Mouse (Mus musculus): ENCODE results near the gene Ttc28. TPM values are rescaled to one million over a fixed set of nuclear protein-coding genes. Genes with fewer than 3 reads are reported as not detected.

The Ttc28 gene
- polyA plus RNA-seq, 1 experiment from 2014 or later, result 3.5 TPM

GRCm38 (mm10) chr5:111304730-111305129 lies 425.1 kb downstream of the Ttc28 start:
- no peak overlapping the region for H3K4me2 ChIP-seq (replicated peaks; ENCODE audit: low read depth)
- no peak overlapping the region for H3K27ac ChIP-seq (replicated peaks)
- no peak overlapping the region for H3K4me3 ChIP-seq (ENCODE audit: low read depth, low read length)
- DNase-seq (ENCODE audit: low spot score) (no peak), ATAC-seq (ENCODE audit: low FRiP score, low TSS enrichment) (no peak)
- no peaks in the 10 kb centered on the region for H3K4me1 ChIP-seq (replicated peaks; ENCODE audit: control insufficient read depth, insufficient read depth)
- H3K9me3 ChIP-seq (ENCODE audit: control insufficient read depth, low read length), result no peaks in the 10 kb centered on the region
- WGBS, result 86% methylated on average over 3 of the region's 3 CpGs
- no peaks in the 10 kb centered on the region for H3K36me3 ChIP-seq (ENCODE audit: control insufficient read depth, insufficient read depth, low read length)
- H3K9ac ChIP-seq (ENCODE audit: low read length), result no peak overlapping the region
- no peaks in the 10 kb centered on the region for H3K27me3 ChIP-seq (ENCODE audit: control insufficient read depth, insufficient read depth, low read length)
- TF ChIP-seq CTCF (IDR thresholded peaks at IDR 0.05; ENCODE audit: low read depth) (peak; percentile 35), EP300 (optimal IDR thresholded peaks at IDR 0.05) (no peak)

GRCm38 (mm10) chr5:111310185-111310584 lies 430.6 kb downstream of the Ttc28 start:
- ATAC-seq (ENCODE audit: low FRiP score, low TSS enrichment) (peak; percentile 59; the same call in 1 of the 2 replicates), DNase-seq (ENCODE audit: low spot score) (no peak)
- Histone ChIP-seq H3K27me3 (ENCODE audit: control insufficient read depth, insufficient read depth, low read length) (no peaks in the 10 kb centered on the region), H3K27ac (replicated peaks) (no peak overlapping the region), H3K9ac (ENCODE audit: low read length) (no peak overlapping the region), H3K4me1 (replicated peaks; ENCODE audit: control insufficient read depth, insufficient read depth) (no peaks in the 10 kb centered on the region), H3K36me3 (ENCODE audit: control insufficient read depth, insufficient read depth, low read length) (no peaks in the 10 kb centered on the region), H3K4me2 (replicated peaks; ENCODE audit: low read depth) (no peak overlapping the region), H3K4me3 (ENCODE audit: low read depth, low read length) (no peak overlapping the region), H3K9me3 (ENCODE audit: control insufficient read depth, low read length) (no peaks in the 10 kb centered on the region)
- TF ChIP-seq EP300 (optimal IDR thresholded peaks at IDR 0.05), result no peak
- TF ChIP-seq CTCF (IDR thresholded peaks at IDR 0.05; ENCODE audit: low read depth), result no peak
- WGBS, result 52% methylated on average over 6 of the region's 6 CpGs

GRCm38 (mm10) chr5:111313833-111314232 lies 434.2 kb downstream of the Ttc28 start:
- no peak overlapping the region for H3K4me3 ChIP-seq (ENCODE audit: low read depth, low read length)
- H3K27ac ChIP-seq (replicated peaks), result no peak overlapping the region
- H3K36me3 ChIP-seq (ENCODE audit: control insufficient read depth, insufficient read depth, low read length), result no peaks in the 10 kb centered on the region
- no peak for TF ChIP-seq CTCF (IDR thresholded peaks at IDR 0.05; ENCODE audit: low read depth)
- TF ChIP-seq EP300 (optimal IDR thresholded peaks at IDR 0.05), result no peak
- 92% methylated on average over 9 of the region's 9 CpGs for WGBS
- no peak for ATAC-seq (ENCODE audit: low FRiP score, low TSS enrichment)
- H3K9ac ChIP-seq (ENCODE audit: low read length), result no peak overlapping the region
- H3K9me3 ChIP-seq (ENCODE audit: control insufficient read depth, low read length), result no peaks in the 10 kb centered on the region
- DNase-seq (ENCODE audit: low spot score), result no peak
- no peak overlapping the region for H3K4me2 ChIP-seq (replicated peaks; ENCODE audit: low read depth)
- no peaks in the 10 kb centered on the region for H3K4me1 ChIP-seq (replicated peaks; ENCODE audit: control insufficient read depth, insufficient read depth)
- H3K27me3 ChIP-seq (ENCODE audit: control insufficient read depth, insufficient read depth, low read length), result no peaks in the 10 kb centered on the region

DNA sequence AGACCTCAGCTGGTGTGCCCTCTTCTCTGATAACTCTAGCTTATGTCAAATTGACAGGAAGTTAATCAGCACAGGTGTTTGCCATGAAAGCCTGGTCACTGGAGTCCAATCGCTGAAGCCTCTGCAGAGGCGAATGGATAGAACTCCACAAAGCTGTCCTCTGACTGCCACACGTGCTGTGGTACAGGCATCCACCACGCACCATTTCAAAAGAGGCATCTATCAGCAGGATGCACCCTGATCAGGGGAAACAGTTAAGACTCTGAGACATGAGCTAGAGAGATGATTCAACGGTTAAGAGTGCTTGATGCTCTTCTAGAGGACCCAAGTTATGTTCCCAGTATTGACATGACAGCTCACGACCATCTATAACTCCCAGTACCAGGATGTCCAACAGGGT lies 435.5 kb downstream of the Ttc28 start:
- Histone ChIP-seq H3K4me1 (replicated peaks; ENCODE audit: control insufficient read depth, insufficient read depth) (no peaks in the 10 kb centered on the region), H3K27ac (replicated peaks) (no peak overlapping the region), H3K4me2 (replicated peaks; ENCODE audit: low read depth) (no peak overlapping the region), H3K27me3 (ENCODE audit: control insufficient read depth, insufficient read depth, low read length) (no peaks in the 10 kb centered on the region), H3K36me3 (ENCODE audit: control insufficient read depth, insufficient read depth, low read length) (no peaks in the 10 kb centered on the region), H3K9me3 (ENCODE audit: control insufficient read depth, low read length) (no peaks in the 10 kb centered on the region), H3K4me3 (ENCODE audit: low read depth, low read length) (no peak overlapping the region), H3K9ac (ENCODE audit: low read length) (no peak overlapping the region)
- TF ChIP-seq EP300 (optimal IDR thresholded peaks at IDR 0.05) (no peak), CTCF (IDR thresholded peaks at IDR 0.05; ENCODE audit: low read depth) (no peak)
- DNase-seq (ENCODE audit: low spot score) (no peak), ATAC-seq (ENCODE audit: low FRiP score, low TSS enrichment) (no peak)
- WGBS, result 84% methylated on average over 6 of the region's 6 CpGs

GRCm38 (mm10) chr5:111317526-111317925 lies 437.9 kb downstream of the Ttc28 start:
- Histone ChIP-seq H3K4me3 (ENCODE audit: low read depth, low read length) (no peak overlapping the region), H3K4me2 (replicated peaks; ENCODE audit: low read depth) (no peak overlapping the region), H3K27me3 (ENCODE audit: control insufficient read depth, insufficient read depth, low read length) (no peaks in the 10 kb centered on the region), H3K4me1 (replicated peaks; ENCODE audit: control insufficient read depth, insufficient read depth) (no peaks in the 10 kb centered on the region), H3K9ac (ENCODE audit: low read length) (no peak overlapping the region), H3K36me3 (ENCODE audit: control insufficient read depth, insufficient read depth, low read length) (no peaks in the 10 kb centered on the region), H3K9me3 (ENCODE audit: control insufficient read depth, low read length) (no peaks in the 10 kb centered on the region), H3K27ac (replicated peaks) (no peak overlapping the region)
- DNase-seq (ENCODE audit: low spot score) (no peak), ATAC-seq (ENCODE audit: low FRiP score, low TSS enrichment) (no peak)
- TF ChIP-seq CTCF (IDR thresholded peaks at IDR 0.05; ENCODE audit: low read depth) (no peak), EP300 (optimal IDR thresholded peaks at IDR 0.05) (no peak)
- WGBS, result 29% methylated on average over 3 of the region's 3 CpGs

DNA sequence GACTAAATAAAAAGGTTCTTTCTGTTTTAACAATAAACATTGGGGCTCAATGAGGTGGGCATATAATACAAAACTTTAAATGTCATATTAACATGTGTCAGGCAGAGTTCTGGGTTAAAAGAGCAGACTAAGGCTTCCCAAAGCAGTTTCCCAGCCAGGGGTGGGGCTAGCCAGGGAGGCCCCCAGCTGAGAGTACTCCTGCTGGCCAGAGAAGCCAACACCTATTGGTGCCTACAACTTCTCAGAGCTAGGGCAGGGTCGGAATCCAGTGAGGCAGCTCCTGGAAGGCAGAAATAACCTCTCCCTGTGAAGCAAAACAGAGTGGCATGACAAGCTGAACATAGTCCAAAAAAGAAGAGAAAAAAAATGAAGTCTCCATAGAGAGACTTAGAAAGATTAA lies 439.3 kb downstream of the Ttc28 start:
- H3K27me3 ChIP-seq (ENCODE audit: control insufficient read depth, insufficient read depth, low read length), result no peaks in the 10 kb centered on the region
- no peak overlapping the region for H3K4me3 ChIP-seq (ENCODE audit: low read depth, low read length)
- no peaks in the 10 kb centered on the region for H3K9me3 ChIP-seq (ENCODE audit: control insufficient read depth, low read length)
- no peak overlapping the region for H3K9ac ChIP-seq (ENCODE audit: low read length)
- H3K4me2 ChIP-seq (replicated peaks; ENCODE audit: low read depth), result no peak overlapping the region
- H3K4me1 ChIP-seq (replicated peaks; ENCODE audit: control insufficient read depth, insufficient read depth), result no peaks in the 10 kb centered on the region
- no peak for TF ChIP-seq CTCF (IDR thresholded peaks at IDR 0.05; ENCODE audit: low read depth)
- WGBS, result 38% methylated on average over 1 of the region's 1 CpGs
- DNase-seq (ENCODE audit: low spot score) (no peak), ATAC-seq (ENCODE audit: low FRiP score, low TSS enrichment) (no peak)
- H3K36me3 ChIP-seq (ENCODE audit: control insufficient read depth, insufficient read depth, low read length), result no peaks in the 10 kb centered on the region
- H3K27ac ChIP-seq (replicated peaks), result no peak overlapping the region

All from stomach, postnatal 0 days (tissue).